Mouse (Mus musculus): ENCODE measurements around the gene Agpat4. TPM values are rescaled to one million over a fixed set of nuclear protein-coding genes. Genes with fewer than 3 reads are reported as not detected.

Gene Agpat4
- polyA plus RNA-seq, 1 experiment from 2014 or later, result 58.2 TPM

GRCm38 (mm10) chr17:12143948-12144364, 25.5 kb downstream of the Agpat4 start:
- Histone ChIP-seq H3K4me1 (ENCODE audit: insufficient read depth, low read depth, low read length) (peaks cover 4% of the 10 kb centered on the region; the same call in 1 of the 2 replicates), H3K27ac (ENCODE audit: low read length) (peak overlapping the region; percentile 66; the same call in 1 of the 2 replicates), H3K27me3 (replicated peaks; ENCODE audit: insufficient read depth, low read length) (no peaks in the 10 kb centered on the region), H3K4me2 (replicated peaks; ENCODE audit: low read depth, low read length) (no peak overlapping the region), H3K9me3 (ENCODE audit: low read length) (no peaks in the 10 kb centered on the region), H3K9ac (replicated peaks; ENCODE audit: low read depth) (no peak overlapping the region), H3K4me3 (ENCODE audit: low read depth, low read length) (no peak overlapping the region), H3K36me3 (ENCODE audit: insufficient read depth, low read length) (no peaks in the 10 kb centered on the region)
- peak; percentile 82 for ATAC-seq
- TF ChIP-seq CTCF (IDR thresholded peaks at IDR 0.05) (no peak), EP300 (IDR thresholded peaks at IDR 0.05) (peak; percentile 82)
- WGBS, result 51% methylated on average over 5 of the region's 5 CpGs
- DNase-seq (ENCODE audit: low spot score), result peak; percentile 90

- DNase-seq (ENCODE audit: low spot score) (peak; percentile 31), ATAC-seq (peak; percentile 43)
- Histone ChIP-seq H3K4me2 (replicated peaks; ENCODE audit: low read depth, low read length) (no peak overlapping the region), H3K4me1 (ENCODE audit: insufficient read depth, low read depth, low read length) (peaks cover 4% of the 10 kb centered on the region; the same call in 1 of the 2 replicates), H3K36me3 (ENCODE audit: insufficient read depth, low read length) (no peaks in the 10 kb centered on the region), H3K9ac (replicated peaks; ENCODE audit: low read depth) (no peak overlapping the region), H3K4me3 (ENCODE audit: low read depth, low read length) (no peak overlapping the region), H3K27me3 (replicated peaks; ENCODE audit: insufficient read depth, low read length) (no peaks in the 10 kb centered on the region), H3K9me3 (ENCODE audit: low read length) (no peaks in the 10 kb centered on the region), H3K27ac (ENCODE audit: low read length) (no peak overlapping the region)
- TF ChIP-seq EP300 (IDR thresholded peaks at IDR 0.05), result peak; percentile 59; the same call in 1 of the 2 replicates
- TF ChIP-seq CTCF (IDR thresholded peaks at IDR 0.05), result no peak
- 66% methylated on average over 5 of the region's 5 CpGs for WGBS
Observed at GRCm38 (mm10) chr17:12146132-12146681, 27.7 kb downstream of the Agpat4 start.

- H3K36me3 ChIP-seq (ENCODE audit: insufficient read depth, low read length), result no peaks in the 10 kb centered on the region
- TF ChIP-seq EP300 (IDR thresholded peaks at IDR 0.05) (no peak), CTCF (IDR thresholded peaks at IDR 0.05) (no peak)
- peaks cover 4% of the 10 kb centered on the region; the same call in 1 of the 2 replicates for H3K4me1 ChIP-seq (ENCODE audit: insufficient read depth, low read depth, low read length)
- WGBS, result 75% methylated on average over 4 of the region's 4 CpGs
- no peak overlapping the region for H3K27ac ChIP-seq (ENCODE audit: low read length)
- no peaks in the 10 kb centered on the region for H3K27me3 ChIP-seq (replicated peaks; ENCODE audit: insufficient read depth, low read length)
- DNase-seq (ENCODE audit: low spot score) (no peak), ATAC-seq (no peak)
- H3K4me3 ChIP-seq (ENCODE audit: low read depth, low read length), result no peak overlapping the region
- H3K9ac ChIP-seq (replicated peaks; ENCODE audit: low read depth), result no peak overlapping the region
- no peaks in the 10 kb centered on the region for H3K9me3 ChIP-seq (ENCODE audit: low read length)
- H3K4me2 ChIP-seq (replicated peaks; ENCODE audit: low read depth, low read length), result no peak overlapping the region
Observed at GRCm38 (mm10) chr17:12147830-12148229, 29.3 kb downstream of the Agpat4 start.

DNA sequence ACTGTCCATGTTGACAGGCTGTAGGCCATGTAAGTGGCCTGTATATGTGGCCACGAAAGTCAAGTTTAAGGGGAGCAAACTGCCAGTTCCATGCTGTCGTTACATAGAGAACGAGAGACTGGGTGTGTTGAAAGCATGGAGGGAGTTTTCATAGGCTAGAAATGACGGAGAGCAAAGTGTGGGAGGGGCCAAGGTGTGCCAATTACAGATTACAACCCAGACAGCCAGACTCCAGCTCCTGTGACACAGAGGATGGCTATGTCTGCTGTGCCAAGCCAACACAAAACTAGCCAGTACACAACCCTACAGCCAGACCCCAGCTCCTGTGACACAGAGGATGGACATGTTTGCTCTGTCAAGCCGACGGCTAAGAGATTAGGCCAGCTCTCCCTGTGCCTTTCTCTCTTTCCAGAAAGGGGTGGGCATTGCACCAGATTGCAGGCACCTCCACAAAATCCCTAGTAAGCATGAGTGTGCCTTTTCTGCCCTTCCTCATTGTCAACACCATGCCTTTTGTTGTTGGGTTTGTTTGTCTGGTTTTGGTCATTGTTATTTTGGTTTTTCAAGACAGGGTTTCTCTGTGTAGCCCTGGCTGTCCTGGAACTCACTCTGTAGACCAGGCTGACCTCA, 30.8 kb downstream of the Agpat4 start:
- no peak for TF ChIP-seq CTCF (IDR thresholded peaks at IDR 0.05)
- TF ChIP-seq EP300 (IDR thresholded peaks at IDR 0.05), result no peak
- no peak overlapping the region for H3K27ac ChIP-seq (ENCODE audit: low read length)
- H3K36me3 ChIP-seq (ENCODE audit: insufficient read depth, low read length), result peaks cover 11% of the 10 kb centered on the region; the same call in 1 of the 2 replicates
- H3K9ac ChIP-seq (replicated peaks; ENCODE audit: low read depth), result no peak overlapping the region
- peak; percentile 11; the same call in 1 of the 2 replicates for ATAC-seq
- H3K27me3 ChIP-seq (replicated peaks; ENCODE audit: insufficient read depth, low read length), result no peaks in the 10 kb centered on the region
- DNase-seq (ENCODE audit: low spot score), result no peak
- H3K9me3 ChIP-seq (ENCODE audit: low read length), result no peaks in the 10 kb centered on the region
- H3K4me1 ChIP-seq (ENCODE audit: insufficient read depth, low read depth, low read length), result peaks cover 3% of the 10 kb centered on the region; the same call in 1 of the 2 replicates
- WGBS, result 79% methylated on average over 6 of the region's 6 CpGs
- H3K4me3 ChIP-seq (ENCODE audit: low read depth, low read length), result no peak overlapping the region
- no peak overlapping the region for H3K4me2 ChIP-seq (replicated peaks; ENCODE audit: low read depth, low read length)

DNA sequence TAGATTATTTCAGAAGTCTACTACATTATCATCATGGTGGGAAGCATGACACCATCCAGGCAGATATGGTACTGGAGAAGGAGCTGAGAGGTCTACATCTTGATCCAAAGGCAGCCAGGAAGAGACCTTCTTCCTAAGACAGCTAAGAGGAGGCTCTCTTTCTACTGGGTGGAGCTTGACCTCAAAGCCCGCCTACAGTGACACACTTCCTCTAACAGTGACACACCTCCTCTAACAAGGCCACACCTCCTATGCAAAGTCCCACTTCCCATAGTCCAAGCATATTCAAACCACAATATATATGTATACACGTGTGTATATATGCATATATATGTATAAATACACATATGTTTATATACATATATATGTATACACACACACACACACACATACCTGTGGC, 32.5 kb downstream of the Agpat4 start:
- Histone ChIP-seq H3K4me2 (replicated peaks; ENCODE audit: low read depth, low read length) (no peak overlapping the region), H3K4me1 (ENCODE audit: insufficient read depth, low read depth, low read length) (no peaks in the 10 kb centered on the region), H3K27ac (ENCODE audit: low read length) (no peak overlapping the region), H3K9ac (replicated peaks; ENCODE audit: low read depth) (no peak overlapping the region), H3K4me3 (ENCODE audit: low read depth, low read length) (no peak overlapping the region), H3K36me3 (ENCODE audit: insufficient read depth, low read length) (peaks cover 14% of the 10 kb centered on the region; the same call in 1 of the 2 replicates), H3K9me3 (ENCODE audit: low read length) (no peaks in the 10 kb centered on the region), H3K27me3 (replicated peaks; ENCODE audit: insufficient read depth, low read length) (no peaks in the 10 kb centered on the region)
- no peak for DNase-seq (ENCODE audit: low spot score)
- 97% methylated on average over 2 of the region's 2 CpGs for WGBS
- TF ChIP-seq CTCF (IDR thresholded peaks at IDR 0.05), result no peak
- no peak for TF ChIP-seq EP300 (IDR thresholded peaks at IDR 0.05)
- ATAC-seq, result no peak

- H3K9me3 ChIP-seq (ENCODE audit: low read length), result no peaks in the 10 kb centered on the region
- H3K4me2 ChIP-seq (replicated peaks; ENCODE audit: low read depth, low read length), result no peak overlapping the region
- no peak overlapping the region for H3K27ac ChIP-seq (ENCODE audit: low read length)
- no peaks in the 10 kb centered on the region for H3K27me3 ChIP-seq (replicated peaks; ENCODE audit: insufficient read depth, low read length)
- H3K9ac ChIP-seq (replicated peaks; ENCODE audit: low read depth), result no peak overlapping the region
- no peaks in the 10 kb centered on the region for H3K4me1 ChIP-seq (ENCODE audit: insufficient read depth, low read depth, low read length)
- WGBS, result 70% methylated on average over 2 of the region's 2 CpGs
- DNase-seq (ENCODE audit: low spot score), result no peak
- H3K36me3 ChIP-seq (ENCODE audit: insufficient read depth, low read length), result peaks cover 14% of the 10 kb centered on the region; the same call in 1 of the 2 replicates
- H3K4me3 ChIP-seq (ENCODE audit: low read depth, low read length), result no peak overlapping the region
- TF ChIP-seq CTCF (IDR thresholded peaks at IDR 0.05) (no peak), EP300 (IDR thresholded peaks at IDR 0.05) (no peak)
- no peak for ATAC-seq
Observed at GRCm38 (mm10) chr17:12154260-12154659, 35.8 kb downstream of the Agpat4 start.

Measured in lung, postnatal 0 days (tissue).